Mouse (Mus musculus) bone marrow macrophage, adult 2 months (primary cell): ENCODE measurements around the gene Urm1.

Experiments used
- CTCF ChIP-seq: IDR thresholded peaks from 2 replicates; pipeline ENCODE4 v1.5.1; 2012; ENCODE audit warnings: low read depth, mild to moderate bottlenecking, low read length, moderate library complexity
- POLR2A ChIP-seq: IDR thresholded peaks from 2 replicates; pipeline ENCODE4 v1.6.1; 2012; ENCODE audit warnings: mild to moderate bottlenecking, low read depth, low read length, borderline replicate concordance

GRCm38 (mm10) chr2:29826926-29827708 lies 7.2 kb downstream of the Urm1 start:
- TF ChIP-seq POLR2A (no peak), CTCF (no peak)
